Mouse (Mus musculus) midbrain, embryonic 13.5 days (tissue): ENCODE measurements around the gene Ucp1. TPM values are rescaled to one million over a fixed set of nuclear protein-coding genes. Genes with fewer than 3 reads are reported as not detected.
"Not testable (repeated sequence)": the region's sequence is repeated elsewhere in the genome, so short reads cannot be mapped to it uniquely, and the experiment has no call there.

Experiments
- ATAC-seq: fragments of 200-750 bp; cut with Nextera tagmentation; 2 replicates; pipeline ENCODE4 v1.8.0; 2017; ENCODE audit warnings: mild to moderate bottlenecking, moderate TSS enrichment, moderate library complexity
- H3K27ac ChIP-seq: fragments of 300-500 bp; sonication (generic); 2 replicates; pipeline ENCODE4 v1.5.1; 2015; ENCODE audit warnings: inconsistent platforms, mild to moderate bottlenecking, moderate library complexity
- H3K27me3 ChIP-seq: fragments of 300-500 bp; sonication (generic); 2 replicates; pipeline ENCODE4 v1.6.1; 2015; ENCODE audit warnings: mild to moderate bottlenecking, inconsistent platforms
- H3K36me3 ChIP-seq: fragments of 300-500 bp; sonication (generic); 2 replicates; pipeline ENCODE4 v1.6.1; 2015; ENCODE audit warnings: mild to moderate bottlenecking, inconsistent platforms
- H3K4me1 ChIP-seq: fragments of 300-500 bp; sonication (generic); replicated peaks from 2 replicates; pipeline ENCODE4 v1.6.1; 2015; ENCODE audit warnings: inconsistent platforms
- H3K4me2 ChIP-seq: fragments of 300-500 bp; sonication (generic); replicated peaks from 2 replicates; pipeline ENCODE4 v1.6.1; 2015; ENCODE audit warnings: moderate library complexity, mild to moderate bottlenecking, inconsistent platforms
- H3K4me3 ChIP-seq: fragments of 300-500 bp; sonication (generic); replicated peaks from 2 replicates; pipeline ENCODE4 v1.5.1; 2015; ENCODE audit warnings: mild to moderate bottlenecking, inconsistent platforms
- H3K9ac ChIP-seq: fragments of 300-500 bp; sonication (generic); replicated peaks from 2 replicates; pipeline ENCODE4 v1.6.1; 2015; ENCODE audit warnings: mild to moderate bottlenecking, inconsistent platforms
- H3K9me3 ChIP-seq: fragments of 300-500 bp; sonication (generic); 2 replicates; pipeline ENCODE4 v1.6.1; 2016; ENCODE audit warnings: mild to moderate bottlenecking, inconsistent platforms
- WGBS: fragments of 180-500 bp; shearing (Covaris S2); methylation state at CpG from one replicate; pipeline ENCODE4 v1.1.7; 2015; 5-methylcytosine and 5-hydroxymethylcytosine counted together
- polyA plus RNA-seq: library from polyadenylated mRNA; unstranded; fragments of >200 nt; fragmentation: Nextera tagmentation; extraction: Ambion mirVana; gene quantifications from 2 replicates; pipeline ENCODE4 v1.2.1, GENCODE M21; 2015

The Ucp1 gene
- polyA plus RNA-seq, 1 experiment from 2014 or later, result 0.16 TPM

GRCm38 (mm10) chr8:83297375-83297774 is 7.2 kb downstream of the Ucp1 start:
- Histone ChIP-seq H3K4me1 (no peaks in the 10 kb centered on the region), H3K9ac (no peak overlapping the region), H3K36me3 (no peaks in the 10 kb centered on the region), H3K9me3 (no peaks in the 10 kb centered on the region), H3K27me3 (no peaks in the 10 kb centered on the region), H3K27ac (no peak overlapping the region), H3K4me2 (no peak overlapping the region), H3K4me3 (no peak overlapping the region)
- ATAC-seq, result no peak
- WGBS, result 91% methylated on average over 4 of the region's 4 CpGs

GRCm38 (mm10) chr8:83300135-83300534 is 10.0 kb downstream of the Ucp1 start:
- WGBS, result 59% methylated on average over 1 of the region's 1 CpGs
- Histone ChIP-seq H3K4me1 (no peaks in the 10 kb centered on the region), H3K36me3 (no peaks in the 10 kb centered on the region), H3K9me3 (no peaks in the 10 kb centered on the region), H3K9ac (no peak overlapping the region), H3K27me3 (no peaks in the 10 kb centered on the region), H3K27ac (no peak overlapping the region), H3K4me3 (no peak overlapping the region), H3K4me2 (no peak overlapping the region)
- ATAC-seq, result no peak

- Histone ChIP-seq H3K27ac (no peak overlapping the region), H3K4me2 (no peak overlapping the region), H3K9ac (no peak overlapping the region), H3K4me3 (no peak overlapping the region), H3K9me3 (no peaks in the 10 kb centered on the region), H3K4me1 (no peaks in the 10 kb centered on the region), H3K36me3 (no peaks in the 10 kb centered on the region), H3K27me3 (no peaks in the 10 kb centered on the region)
- 80% methylated on average over 1 of the region's 1 CpGs for WGBS
- ATAC-seq, result no peak
Measured at GRCm38 (mm10) chr8:83304946-83305345, 14.8 kb downstream of the Ucp1 start.

GRCm38 (mm10) chr8:83309836-83310235 is 19.7 kb downstream of the Ucp1 start:
- H3K27me3 ChIP-seq, result no peaks in the 10 kb centered on the region
- no peak overlapping the region for H3K27ac ChIP-seq
- H3K9me3 ChIP-seq, result no peaks in the 10 kb centered on the region
- no peak overlapping the region for H3K4me2 ChIP-seq
- no peaks in the 10 kb centered on the region for H3K4me1 ChIP-seq
- H3K4me3 ChIP-seq, result no peak overlapping the region
- peaks cover 12% of the 10 kb centered on the region for H3K36me3 ChIP-seq
- WGBS, result 96% methylated on average over 6 of the region's 6 CpGs
- no peak for ATAC-seq
- H3K9ac ChIP-seq, result no peak overlapping the region

- H3K4me2 ChIP-seq, ATAC-seq, H3K4me1 ChIP-seq, H3K27ac ChIP-seq, H3K4me3 ChIP-seq, H3K9ac ChIP-seq, H3K9me3 ChIP-seq, H3K27me3 ChIP-seq: not testable (repeated sequence)
- peaks cover 48% of the 10 kb centered on the region for H3K36me3 ChIP-seq
- WGBS, result 89% methylated on average over 4 of the region's 4 CpGs
Measured at GRCm38 (mm10) chr8:83315084-83315483, 24.9 kb downstream of the Ucp1 start.

GRCm38 (mm10) chr8:83315691-83316090 is 25.5 kb downstream of the Ucp1 start:
- no peaks in the 10 kb centered on the region for H3K9me3 ChIP-seq
- no peak overlapping the region for H3K27ac ChIP-seq
- no peak overlapping the region for H3K4me3 ChIP-seq
- H3K4me2 ChIP-seq, result no peak overlapping the region
- no peak overlapping the region for H3K9ac ChIP-seq
- H3K36me3 ChIP-seq, result peaks cover 53% of the 10 kb centered on the region
- no peaks in the 10 kb centered on the region for H3K4me1 ChIP-seq
- no peak for ATAC-seq
- no peaks in the 10 kb centered on the region for H3K27me3 ChIP-seq
- WGBS, result 87% methylated on average over 2 of the region's 2 CpGs

- Histone ChIP-seq H3K27ac (no peak overlapping the region), H3K4me1 (no peaks in the 10 kb centered on the region), H3K9me3 (no peaks in the 10 kb centered on the region), H3K27me3 (no peaks in the 10 kb centered on the region), H3K4me2 (no peak overlapping the region), H3K36me3 (peaks cover 58% of the 10 kb centered on the region), H3K9ac (no peak overlapping the region), H3K4me3 (no peak overlapping the region)
- 42% methylated on average over 3 of the region's 3 CpGs for WGBS
- no peak; the same call in 1 of the 2 replicates for ATAC-seq
Measured at GRCm38 (mm10) chr8:83320543-83320942, 30.4 kb downstream of the Ucp1 start.

GRCm38 (mm10) chr8:83322374-83322773 is 32.2 kb downstream of the Ucp1 start:
- Histone ChIP-seq H3K9me3 (no peaks in the 10 kb centered on the region), H3K36me3 (peaks cover 50% of the 10 kb centered on the region), H3K4me1 (no peaks in the 10 kb centered on the region), H3K4me2 (no peak overlapping the region), H3K4me3 (no peak overlapping the region), H3K9ac (no peak overlapping the region), H3K27me3 (no peaks in the 10 kb centered on the region), H3K27ac (no peak overlapping the region)
- no peak for ATAC-seq
- WGBS, result 94% methylated on average over 6 of the region's 6 CpGs

GRCm38 (mm10) chr8:83323056-83323455 is 32.9 kb downstream of the Ucp1 start:
- 83% methylated on average over 2 of the region's 2 CpGs for WGBS
- no peak for ATAC-seq
- no peak overlapping the region for H3K4me3 ChIP-seq
- H3K36me3 ChIP-seq, result peaks cover 52% of the 10 kb centered on the region
- no peaks in the 10 kb centered on the region for H3K4me1 ChIP-seq
- H3K4me2 ChIP-seq, result no peak overlapping the region
- no peaks in the 10 kb centered on the region for H3K9me3 ChIP-seq
- H3K9ac ChIP-seq, result no peak overlapping the region
- H3K27me3 ChIP-seq, result no peaks in the 10 kb centered on the region
- H3K27ac ChIP-seq, result no peak overlapping the region

GRCm38 (mm10) chr8:83327889-83328288 is 37.7 kb downstream of the Ucp1 start:
- ATAC-seq, result no peak
- no peak overlapping the region for H3K4me3 ChIP-seq
- H3K9ac ChIP-seq, result no peak overlapping the region
- H3K9me3 ChIP-seq, result no peaks in the 10 kb centered on the region
- peaks cover 16% of the 10 kb centered on the region for H3K4me1 ChIP-seq
- 95% methylated on average over 5 of the region's 5 CpGs for WGBS
- H3K36me3 ChIP-seq, result peaks cover 23% of the 10 kb centered on the region
- H3K4me2 ChIP-seq, result no peak overlapping the region
- H3K27me3 ChIP-seq, result no peaks in the 10 kb centered on the region
- no peak overlapping the region for H3K27ac ChIP-seq

GRCm38 (mm10) chr8:83331567-83331898 is 41.4 kb downstream of the Ucp1 start:
- H3K9ac ChIP-seq, result peak overlapping the region; percentile 79
- H3K27ac ChIP-seq, result peak overlapping the region; percentile 71
- peaks cover 20% of the 10 kb centered on the region for H3K36me3 ChIP-seq
- H3K4me1 ChIP-seq, result peaks cover 18% of the 10 kb centered on the region
- peaks cover 15% of the 10 kb centered on the region; the same call in 1 of the 2 replicates for H3K27me3 ChIP-seq
- peak overlapping the region; percentile 86 for H3K4me2 ChIP-seq
- no peaks in the 10 kb centered on the region for H3K9me3 ChIP-seq
- peak; percentile 13 for ATAC-seq
- 8% methylated on average over 7 of the region's 7 CpGs for WGBS
- H3K4me3 ChIP-seq, result peak overlapping the region; percentile 64

- Histone ChIP-seq H3K4me1 (peaks cover 18% of the 10 kb centered on the region), H3K4me3 (peak within 1 kb of the TSS; percentile 64), H3K36me3 (peaks cover 16% of the 10 kb centered on the region), H3K9me3 (no peaks in the 10 kb centered on the region), H3K27ac (peak within 1 kb of the TSS; percentile 71), H3K4me2 (peak within 1 kb of the TSS; percentile 86), H3K27me3 (peaks cover 15% of the 10 kb centered on the region; the same call in 1 of the 2 replicates), H3K9ac (peak within 1 kb of the TSS; percentile 79)
- under 1% methylated on average over 77 of the region's 85 CpGs for WGBS
- peak; percentile 98 for ATAC-seq
Measured at GRCm38 (mm10) chr8:83331899-83332697, 41.9 kb downstream of the Ucp1 start, which contains the start of gene Elmod2. Elmod2 (minus strand) TSS chr8:83332486.
